Mouse (Mus musculus): ENCODE measurements around the gene Fkbp8. TPM values are rescaled to one million over a fixed set of nuclear protein-coding genes. Genes with fewer than 3 reads are reported as not detected.

Gene Fkbp8
- total RNA-seq (2017): 95.9 and 128 TPM in 2 replicates

DNA sequence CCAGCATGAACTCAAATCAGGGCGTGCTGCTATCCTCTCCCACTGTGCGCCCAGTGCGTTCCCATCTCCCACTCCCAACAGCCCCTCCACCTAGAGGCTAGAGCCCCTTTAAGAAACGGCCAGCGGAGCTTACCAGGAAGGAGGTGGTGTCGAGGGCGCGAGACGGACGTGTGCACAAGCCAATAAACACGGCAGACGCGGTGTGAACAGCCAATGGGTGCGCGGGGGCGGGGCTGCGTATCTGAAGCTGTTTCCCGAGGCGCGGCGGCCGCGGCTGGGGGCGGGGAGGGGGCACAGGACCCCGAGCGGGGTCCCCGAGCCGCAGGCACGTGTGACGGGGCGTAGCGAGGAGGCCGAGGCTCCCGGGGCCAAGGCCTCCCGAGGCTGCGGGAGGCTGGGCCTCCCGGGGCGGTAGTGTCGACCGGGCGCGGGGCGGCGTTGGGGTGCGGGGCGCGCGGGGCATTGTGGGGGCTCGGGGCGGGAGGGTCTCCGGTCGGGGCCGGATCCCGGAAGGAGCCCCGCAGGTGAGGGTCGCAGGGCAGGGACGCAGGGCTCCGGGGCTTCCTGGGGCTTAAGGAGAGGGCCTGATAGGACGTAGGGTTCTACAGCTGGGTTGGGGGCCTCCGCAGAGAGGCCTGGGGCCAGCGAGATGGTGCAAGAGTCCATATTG lies at the start of gene Fkbp8, which contains the start of gene Kxd1:
Fkbp8 (plus strand) TSS at position 213 of the 670 bp plus-strand sequence.
Kxd1 (minus strand) TSS at position 445 of the 670 bp plus-strand sequence.
- peak; percentile 85 for ATAC-seq (replicated peaks; ENCODE audit: low read depth, poor library complexity, severe bottlenecking)

DNA sequence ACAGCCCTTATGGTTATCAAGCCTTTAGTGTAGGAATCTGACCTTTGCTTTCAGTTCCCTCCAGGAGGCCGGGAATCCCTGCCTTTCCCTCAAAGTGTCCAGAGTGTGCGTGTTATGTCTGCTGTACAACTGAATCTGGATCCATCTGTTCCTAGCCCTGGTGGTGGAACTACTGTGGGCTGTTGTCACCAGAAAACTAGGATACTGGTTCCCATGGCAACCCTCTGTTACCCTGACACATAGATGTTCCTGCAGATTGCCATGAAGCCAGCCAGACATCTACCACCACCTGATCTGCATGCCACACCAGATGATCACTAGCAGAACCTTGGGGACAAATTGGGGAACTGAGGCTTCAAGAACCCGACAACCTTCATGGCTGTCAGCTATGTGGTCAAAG lies 45.6 kb upstream of the Fkbp8 start:
- no peak for ATAC-seq (replicated peaks; ENCODE audit: low read depth, poor library complexity, severe bottlenecking)

DNA sequence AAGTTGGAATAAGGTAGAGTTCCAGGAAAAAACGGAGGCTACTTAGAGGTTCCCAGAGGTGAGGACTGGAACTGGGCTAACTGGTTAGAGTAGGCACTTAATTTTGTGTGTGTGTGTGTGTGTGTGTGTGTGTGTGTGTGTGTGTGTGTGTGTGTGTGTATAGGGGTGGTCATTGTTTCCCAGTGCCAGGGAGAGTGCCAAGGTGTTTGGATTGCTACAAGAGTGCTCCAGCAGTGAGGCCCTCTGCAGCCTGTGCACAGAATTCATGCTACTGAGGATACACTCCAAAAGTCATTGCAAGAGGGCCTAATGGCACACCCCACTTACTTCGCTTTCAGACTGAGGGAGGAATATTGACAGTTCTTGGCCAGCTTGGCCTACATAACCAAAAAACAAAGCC lies 44.6 kb upstream of the Fkbp8 start:
- no peak for ATAC-seq (replicated peaks; ENCODE audit: low read depth, poor library complexity, severe bottlenecking)

DNA sequence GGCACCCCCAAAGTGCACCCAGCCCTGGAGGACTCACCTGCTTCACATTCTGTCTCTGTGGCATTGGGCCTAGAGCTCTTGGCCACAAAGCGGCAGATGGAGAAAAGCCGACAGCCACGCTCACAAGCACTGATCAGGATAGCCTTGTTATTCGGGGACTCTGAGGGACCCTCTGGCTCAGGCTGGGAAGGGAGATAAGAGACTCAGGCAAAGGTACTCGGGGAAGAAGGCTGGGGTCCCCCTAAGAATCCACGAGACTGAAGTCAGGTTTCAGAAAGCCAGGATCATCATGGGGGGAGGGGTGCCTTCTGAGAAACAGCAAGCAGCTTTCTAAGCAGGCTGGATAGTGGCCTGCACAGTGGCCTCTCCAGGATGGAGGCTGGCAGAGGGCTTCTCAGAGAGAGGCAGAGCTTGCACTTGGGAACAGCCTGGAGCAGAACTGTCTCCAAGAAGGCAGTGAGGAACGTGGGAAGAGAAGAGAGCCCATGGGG lies 41.3 kb upstream of the Fkbp8 start:
- no peak for ATAC-seq (replicated peaks; ENCODE audit: low read depth, poor library complexity, severe bottlenecking)

DNA sequence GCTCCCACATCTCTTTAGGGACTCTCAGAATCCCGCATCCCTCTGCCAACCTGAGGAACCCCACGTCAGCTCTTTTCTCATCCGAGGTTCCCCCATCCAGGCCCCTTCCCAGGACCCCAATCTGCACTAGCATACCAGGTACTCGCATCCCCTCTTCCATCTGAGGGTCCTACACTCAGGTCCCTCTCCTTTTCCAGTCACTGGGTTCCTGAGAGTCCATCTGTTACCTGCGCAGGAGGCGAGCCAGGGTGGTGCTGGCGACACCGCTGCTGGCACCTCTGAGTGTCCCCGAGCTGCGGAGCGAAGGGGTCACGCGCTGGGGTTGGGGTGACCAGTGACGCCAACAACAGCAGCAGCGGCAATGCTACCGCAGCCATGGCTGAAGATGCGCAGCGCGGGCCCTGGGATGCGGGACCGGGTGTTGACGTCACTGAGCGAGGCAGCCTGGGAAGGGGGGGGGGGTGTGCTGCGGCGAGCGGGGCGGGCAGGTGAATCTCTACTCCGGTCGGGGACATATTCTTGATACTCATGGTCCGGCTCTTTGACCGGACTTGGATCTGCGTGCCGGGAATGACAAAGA lies 40.5 kb upstream of the Fkbp8 start, which contains the start of gene Tmem59l:
Tmem59l (minus strand) TSS at position 418 of the 580 bp plus-strand sequence.
- no peak for ATAC-seq (replicated peaks; ENCODE audit: low read depth, poor library complexity, severe bottlenecking)

DNA sequence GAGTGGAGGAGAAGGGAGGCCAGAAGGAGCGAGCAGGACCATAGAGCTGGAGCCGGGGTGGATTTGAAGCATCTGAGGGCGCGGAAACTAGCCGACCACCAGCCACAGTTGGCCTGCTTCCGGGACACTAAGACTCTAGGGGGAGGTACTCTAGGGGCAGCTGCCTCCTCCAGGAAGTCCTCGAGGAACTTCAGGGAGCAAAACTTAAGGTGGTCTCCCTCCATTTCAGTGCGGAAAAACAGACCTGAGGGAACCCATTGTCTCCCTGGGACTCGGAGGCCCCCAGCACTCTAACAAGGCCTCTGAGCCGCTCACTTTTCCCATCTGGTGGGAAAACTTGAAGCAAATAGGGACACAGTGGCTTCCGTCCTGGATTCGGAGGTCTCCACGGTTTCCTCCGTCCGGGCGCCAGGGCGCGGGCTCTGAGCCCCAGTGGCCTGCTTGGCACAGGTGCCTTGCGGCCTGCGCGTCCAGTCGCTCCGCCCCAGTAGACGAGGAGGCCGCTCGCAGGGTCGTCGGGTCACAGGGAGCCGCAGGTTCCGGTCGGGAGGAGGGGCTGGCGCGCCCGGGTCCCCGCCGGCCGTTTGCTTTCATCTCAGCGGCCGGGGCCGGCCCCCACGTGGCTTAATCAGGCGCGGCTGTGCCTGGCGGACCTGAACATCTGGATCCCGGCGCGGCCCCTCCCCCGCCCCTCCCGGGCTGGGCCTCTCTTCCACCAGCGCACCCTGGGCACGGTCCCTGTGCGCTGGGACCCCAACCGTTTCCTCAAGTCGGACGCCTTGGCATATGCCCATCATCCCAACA lies 39.3 kb upstream of the Fkbp8 start:
- peak; percentile 27 for ATAC-seq (replicated peaks; ENCODE audit: low read depth, poor library complexity, severe bottlenecking)

DNA sequence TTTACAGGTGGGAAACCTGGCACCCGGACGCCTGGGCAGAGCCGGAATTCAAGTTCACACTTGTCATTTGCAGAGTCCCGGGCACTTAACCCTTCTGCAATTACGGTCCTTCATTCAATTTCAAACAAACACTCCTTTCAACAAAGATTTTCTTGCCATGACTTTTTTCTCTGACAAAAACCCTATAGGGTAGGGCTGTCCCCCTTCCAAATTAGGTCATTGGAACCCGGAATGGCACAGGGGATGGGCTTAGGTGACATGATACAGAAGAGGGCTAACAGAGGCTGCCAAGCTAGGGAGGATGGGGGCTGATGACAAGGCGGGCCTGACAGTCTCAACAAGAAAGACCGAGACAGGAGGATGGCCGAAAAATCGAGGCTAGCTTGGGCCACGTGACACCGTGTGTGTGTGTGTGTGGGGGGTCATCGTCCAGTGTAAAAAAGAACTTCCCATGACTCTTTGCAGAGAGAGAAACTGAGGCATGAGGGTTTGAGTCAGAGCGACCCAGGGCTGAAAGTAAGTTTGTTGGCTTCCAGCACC lies 38.5 kb upstream of the Fkbp8 start:
- no peak for ATAC-seq (replicated peaks; ENCODE audit: low read depth, poor library complexity, severe bottlenecking)

DNA sequence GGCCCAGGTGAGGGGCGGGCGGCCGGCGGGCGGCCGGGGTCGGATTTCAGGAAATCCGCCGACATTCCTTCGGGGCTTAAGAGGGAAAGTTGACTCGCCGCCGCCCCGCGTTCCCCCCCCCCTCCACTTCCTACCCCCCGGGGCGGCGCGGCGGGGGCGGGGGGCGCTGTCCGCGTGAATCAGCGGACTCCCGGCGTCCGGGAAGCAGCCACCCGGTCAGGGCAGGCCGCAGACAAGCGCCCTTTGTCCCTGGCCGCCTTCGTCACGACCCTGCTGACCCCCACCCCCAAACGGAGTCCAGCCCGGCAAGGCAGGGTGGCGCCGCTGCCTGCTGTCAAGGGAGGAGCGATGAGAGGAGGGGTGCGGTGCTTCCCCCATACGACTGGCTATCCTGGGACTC lies 37.9 kb upstream of the Fkbp8 start:
- no peak for ATAC-seq (replicated peaks; ENCODE audit: low read depth, poor library complexity, severe bottlenecking)

DNA sequence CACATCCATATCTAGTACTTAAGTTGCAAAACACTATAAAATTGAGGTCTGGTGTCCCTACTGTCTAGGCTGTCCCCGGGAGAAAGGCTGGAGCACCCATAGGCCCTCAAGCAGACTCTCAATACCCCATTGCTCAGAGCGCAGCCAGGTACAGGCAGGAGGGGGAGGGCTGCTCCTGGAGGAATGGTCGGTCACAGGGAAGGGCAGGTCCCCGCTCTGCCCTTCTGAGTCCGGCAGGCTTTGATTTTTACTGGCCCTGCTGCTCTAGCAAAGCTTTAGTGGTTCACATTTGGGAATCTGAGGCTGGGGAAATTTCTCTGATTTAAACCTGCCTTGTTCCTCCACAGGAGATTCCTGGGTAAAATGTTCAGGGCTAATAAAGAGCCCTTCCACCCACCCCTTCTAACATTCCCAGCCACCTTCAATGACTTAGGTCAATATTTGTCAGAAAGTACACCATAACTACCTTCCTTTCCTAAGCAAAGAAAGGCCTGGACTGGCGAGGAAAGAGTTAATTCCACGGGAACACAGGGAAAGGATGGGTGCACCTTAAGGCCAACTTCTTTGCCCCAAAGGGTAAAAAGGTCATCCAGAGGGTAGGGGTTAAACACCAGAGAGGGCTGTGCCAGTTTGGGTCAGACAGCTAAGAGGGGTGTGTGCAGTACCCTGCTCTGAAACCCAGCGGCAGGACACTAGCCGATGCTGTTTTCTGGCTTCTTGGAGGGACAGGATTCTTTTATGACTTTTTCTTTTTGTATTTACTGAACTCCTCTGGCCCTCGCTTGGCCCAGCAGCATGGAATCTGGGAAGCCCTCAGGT lies 37.3 kb upstream of the Fkbp8 start:
- ATAC-seq (replicated peaks; ENCODE audit: low read depth, poor library complexity, severe bottlenecking): no peak

DNA sequence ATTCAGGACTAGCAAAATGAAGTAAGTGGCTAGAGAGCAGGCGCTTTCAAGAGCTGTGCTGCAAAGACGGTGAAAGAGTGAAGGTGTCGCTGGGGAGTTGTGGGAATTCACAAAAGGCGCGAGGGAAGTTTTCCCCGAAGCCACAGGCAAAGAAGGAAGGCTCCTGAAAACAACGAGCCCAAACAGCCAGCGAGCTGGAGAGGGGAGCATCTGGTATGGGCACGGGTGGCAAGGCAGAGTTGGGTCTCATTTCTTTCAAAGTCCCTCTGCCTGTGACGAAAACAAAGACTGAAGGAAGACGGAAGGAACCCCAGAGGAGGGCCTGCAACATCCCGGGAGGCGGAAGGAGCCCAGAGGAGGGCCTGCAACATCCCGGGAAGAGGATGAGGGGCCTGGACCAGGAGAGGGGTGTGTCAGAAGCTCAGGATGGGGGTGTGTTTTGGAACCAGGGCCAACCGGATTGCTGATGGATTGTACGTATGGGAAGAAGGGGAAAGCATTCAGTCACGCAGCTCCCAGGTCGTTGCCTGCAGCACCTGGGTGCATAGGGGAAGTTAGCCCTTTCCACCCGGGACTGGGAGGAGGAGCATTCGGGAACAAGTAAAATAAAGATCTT lies 36.5 kb upstream of the Fkbp8 start:
- ATAC-seq (replicated peaks; ENCODE audit: low read depth, poor library complexity, severe bottlenecking): no peak

DNA sequence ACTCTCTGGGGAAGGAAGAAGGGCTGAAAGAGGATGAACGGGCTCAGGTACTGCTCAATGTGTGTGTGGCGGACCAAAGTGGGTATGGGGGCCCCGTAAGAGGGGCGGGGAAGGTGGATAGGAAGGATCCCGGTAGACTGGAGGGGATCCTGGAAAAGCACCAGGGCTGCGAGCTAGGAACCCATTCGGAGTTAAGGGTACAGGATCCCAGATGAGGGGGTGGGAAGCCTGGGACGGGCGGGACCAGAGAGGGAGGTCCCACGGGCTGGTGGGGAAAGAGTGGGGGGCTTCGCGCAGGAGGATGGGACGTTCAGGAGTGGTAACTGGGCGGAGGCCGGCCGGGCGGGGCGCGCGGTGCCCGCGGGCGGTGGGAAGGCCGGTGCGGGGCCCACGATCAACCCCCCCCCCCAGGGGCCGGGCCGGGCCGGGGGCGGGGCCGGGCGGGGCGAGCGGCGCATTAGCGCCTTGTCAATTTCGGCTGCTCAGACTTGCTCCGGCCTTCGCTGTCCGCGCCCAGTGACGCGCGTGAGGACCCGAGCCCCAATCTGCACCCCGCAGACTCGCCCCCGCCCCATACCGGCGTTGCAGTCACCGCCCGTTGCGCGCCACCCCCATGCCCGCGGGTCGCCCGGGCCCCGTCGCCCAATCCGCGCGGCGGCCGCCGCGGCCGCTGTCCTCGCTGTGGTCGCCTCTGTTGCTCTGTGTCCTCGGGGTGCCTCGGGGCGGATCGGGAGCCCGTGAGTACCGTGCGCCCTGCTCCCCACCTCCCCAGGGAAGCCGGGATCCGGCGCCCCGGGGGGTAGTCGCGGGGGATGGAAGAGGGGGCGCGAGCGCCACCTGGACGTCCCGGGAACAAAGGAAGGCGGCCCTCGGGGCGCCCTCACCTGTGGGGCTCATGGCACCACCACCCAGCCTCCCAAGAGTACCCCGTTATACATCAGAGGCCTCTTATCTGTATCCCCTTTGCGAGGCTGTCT lies 34.6 kb upstream of the Fkbp8 start, which contains the start of gene Crlf1:
Crlf1 (plus strand) TSS at position 495 of the 977 bp plus-strand sequence.
- ATAC-seq (replicated peaks; ENCODE audit: low read depth, poor library complexity, severe bottlenecking): no peak

DNA sequence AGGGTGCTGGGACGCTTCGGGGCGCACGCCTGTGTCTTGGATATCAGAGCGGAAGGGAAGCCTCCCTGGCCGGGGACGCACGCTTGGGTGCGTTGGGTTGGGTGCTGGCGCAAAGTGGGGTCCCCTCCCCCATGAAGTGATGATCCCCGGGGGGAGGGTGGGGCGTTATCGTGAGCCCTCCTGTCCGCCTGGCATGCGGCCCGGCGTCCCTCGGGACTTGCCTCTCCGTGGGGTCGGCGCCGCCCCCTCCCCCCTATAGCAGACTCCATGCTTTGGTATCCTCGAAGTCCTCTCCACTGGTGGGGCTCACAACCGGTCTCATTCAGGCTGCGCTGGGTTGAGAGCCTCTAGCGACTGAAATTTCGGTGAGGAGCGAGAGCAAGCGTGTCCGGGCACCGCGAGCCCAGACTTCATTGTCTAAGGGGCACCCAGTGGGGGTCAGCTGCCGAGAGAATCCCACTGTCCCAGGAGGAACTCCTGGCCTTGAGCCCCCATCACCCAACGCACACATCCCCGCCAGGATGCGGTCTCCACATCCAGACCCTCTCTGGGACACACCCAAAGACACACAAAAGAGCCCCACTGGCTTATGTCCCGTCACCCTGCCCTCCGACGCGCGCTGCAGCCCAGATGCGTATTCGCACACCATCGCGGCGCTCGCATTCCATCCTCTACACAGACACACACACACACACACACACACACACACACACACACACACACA lies 33.7 kb upstream of the Fkbp8 start:
- ATAC-seq (replicated peaks; ENCODE audit: low read depth, poor library complexity, severe bottlenecking): no peak

DNA sequence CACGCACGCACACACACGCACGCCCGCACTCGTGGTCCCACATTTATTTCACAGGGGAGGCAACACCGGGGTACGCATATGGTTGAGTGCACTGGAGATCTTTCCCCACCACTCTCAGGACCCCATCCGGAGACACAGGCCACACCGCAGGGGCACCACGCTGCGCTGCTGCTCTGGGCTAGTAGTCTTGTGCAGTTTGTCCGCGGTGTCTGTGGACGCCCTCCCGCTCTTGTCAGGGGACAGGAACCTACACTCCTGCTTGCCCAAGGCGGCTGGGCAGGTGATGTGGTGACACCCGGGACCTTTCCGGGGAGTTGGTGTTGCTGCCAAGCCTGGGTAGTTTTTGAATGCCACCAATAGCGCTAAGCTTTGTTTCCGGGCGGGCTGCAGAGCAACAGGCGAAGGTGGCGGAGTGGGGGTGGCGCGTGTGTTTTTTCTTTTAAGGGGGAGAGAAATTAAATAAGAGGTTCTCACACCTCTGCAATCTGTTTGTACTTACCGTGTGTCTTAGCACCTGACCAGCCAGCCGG lies 33.0 kb upstream of the Fkbp8 start:
- peak; percentile 27; the same call in 1 of the 2 replicates for ATAC-seq (replicated peaks; ENCODE audit: low read depth, poor library complexity, severe bottlenecking)

DNA sequence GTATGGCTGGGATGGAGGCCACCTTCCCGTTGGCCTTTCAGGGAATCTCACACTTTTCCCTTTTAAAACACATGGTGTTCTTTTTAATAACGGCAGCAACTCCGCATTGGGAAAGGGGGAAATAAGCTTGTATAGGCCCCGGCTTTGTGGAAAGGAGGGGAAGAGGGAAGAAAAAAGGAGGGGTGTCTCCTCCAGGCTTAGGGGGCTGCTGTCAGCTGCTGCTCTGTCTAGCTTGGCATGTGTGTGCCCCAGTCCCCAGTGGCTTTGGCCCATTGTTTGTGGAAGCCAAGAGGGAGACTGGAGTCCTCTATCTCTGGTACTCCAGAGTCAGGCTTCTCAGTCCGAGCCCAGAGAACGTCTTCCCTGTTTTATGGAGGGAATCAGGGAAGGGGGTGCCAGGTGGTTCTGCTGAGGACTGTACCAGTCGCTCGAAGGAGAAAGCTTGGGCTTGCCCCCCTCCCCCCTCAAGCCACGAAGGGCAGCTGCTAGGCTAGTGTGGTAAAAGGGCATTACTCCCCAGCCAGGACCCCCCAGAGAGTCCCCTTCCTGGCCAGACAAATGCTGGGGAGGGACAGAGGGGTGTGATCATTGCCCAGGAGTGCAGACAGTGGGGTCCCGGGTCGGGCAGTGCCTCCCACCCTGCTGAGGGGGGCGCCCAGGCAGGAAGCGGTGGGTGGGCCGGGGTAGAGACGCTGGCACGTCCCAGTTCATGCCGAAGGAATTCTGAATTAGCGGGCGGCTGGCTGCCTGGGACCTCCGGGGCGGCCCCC lies 32.3 kb upstream of the Fkbp8 start:
- no peak for ATAC-seq (replicated peaks; ENCODE audit: low read depth, poor library complexity, severe bottlenecking)

DNA sequence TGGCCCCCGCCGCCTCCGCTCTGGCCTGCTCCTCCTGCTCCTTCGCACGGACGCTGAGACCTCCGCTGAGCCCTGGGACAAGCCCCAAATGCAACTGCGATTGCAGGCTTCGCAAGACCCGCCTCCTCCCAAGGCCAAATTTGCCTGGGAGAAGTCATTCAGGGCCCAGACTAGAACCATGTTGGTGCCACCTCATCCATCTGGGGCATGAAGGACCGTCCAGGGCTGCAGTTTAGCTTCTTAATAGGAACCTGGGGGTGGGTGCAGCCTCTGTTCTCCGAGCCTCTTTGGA lies 31.8 kb upstream of the Fkbp8 start:
- no peak for ATAC-seq (replicated peaks; ENCODE audit: low read depth, poor library complexity, severe bottlenecking)

DNA sequence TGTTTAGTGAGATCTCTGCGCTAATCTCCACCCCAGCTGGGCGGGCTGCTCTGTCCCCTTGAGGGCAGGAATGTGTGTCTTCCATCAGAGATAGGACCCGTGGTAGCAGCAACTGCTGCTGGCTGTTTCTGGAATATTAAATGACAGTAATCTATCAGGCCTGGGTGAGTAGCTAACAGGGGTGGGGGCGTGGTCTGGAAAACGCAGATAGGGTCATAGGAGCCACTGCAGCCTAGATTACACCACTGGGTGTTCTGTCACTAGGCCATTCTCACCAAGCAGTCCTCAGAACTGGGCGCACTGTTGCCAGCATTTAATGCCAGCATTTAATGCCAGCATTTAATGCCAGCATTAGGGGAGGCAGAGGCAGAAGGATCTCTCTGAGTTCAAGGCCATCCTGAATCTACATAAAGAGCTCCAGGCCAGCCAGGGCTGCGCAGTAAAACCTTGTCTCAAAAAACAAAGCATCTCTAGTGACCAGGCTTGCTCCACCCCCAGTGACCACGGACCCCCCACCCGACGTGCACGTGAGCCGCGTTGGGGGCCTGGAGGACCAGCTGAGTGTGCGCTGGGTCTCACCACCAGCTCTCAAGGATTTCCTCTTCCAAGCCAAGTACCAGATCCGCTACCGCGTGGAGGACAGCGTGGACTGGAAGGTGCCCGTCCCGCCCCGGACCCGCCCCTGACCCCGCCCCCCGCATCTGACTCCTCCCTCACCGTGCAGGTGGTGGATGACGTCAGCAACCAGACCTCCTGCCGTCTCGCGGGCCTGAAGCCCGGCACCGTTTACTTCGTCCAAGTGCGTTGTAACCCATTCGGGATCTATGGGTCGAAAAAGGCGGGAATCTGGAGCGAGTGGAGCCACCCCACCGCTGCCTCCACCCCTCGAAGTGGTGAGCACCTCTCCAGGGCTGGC lies 26.9 kb upstream of the Fkbp8 start:
- peak; percentile 16; the same call in 1 of the 2 replicates for ATAC-seq (replicated peaks; ENCODE audit: low read depth, poor library complexity, severe bottlenecking)
